Comparison of ENCODE assay signal across 23 mouse cellular contexts in the genomic region with DNA sequence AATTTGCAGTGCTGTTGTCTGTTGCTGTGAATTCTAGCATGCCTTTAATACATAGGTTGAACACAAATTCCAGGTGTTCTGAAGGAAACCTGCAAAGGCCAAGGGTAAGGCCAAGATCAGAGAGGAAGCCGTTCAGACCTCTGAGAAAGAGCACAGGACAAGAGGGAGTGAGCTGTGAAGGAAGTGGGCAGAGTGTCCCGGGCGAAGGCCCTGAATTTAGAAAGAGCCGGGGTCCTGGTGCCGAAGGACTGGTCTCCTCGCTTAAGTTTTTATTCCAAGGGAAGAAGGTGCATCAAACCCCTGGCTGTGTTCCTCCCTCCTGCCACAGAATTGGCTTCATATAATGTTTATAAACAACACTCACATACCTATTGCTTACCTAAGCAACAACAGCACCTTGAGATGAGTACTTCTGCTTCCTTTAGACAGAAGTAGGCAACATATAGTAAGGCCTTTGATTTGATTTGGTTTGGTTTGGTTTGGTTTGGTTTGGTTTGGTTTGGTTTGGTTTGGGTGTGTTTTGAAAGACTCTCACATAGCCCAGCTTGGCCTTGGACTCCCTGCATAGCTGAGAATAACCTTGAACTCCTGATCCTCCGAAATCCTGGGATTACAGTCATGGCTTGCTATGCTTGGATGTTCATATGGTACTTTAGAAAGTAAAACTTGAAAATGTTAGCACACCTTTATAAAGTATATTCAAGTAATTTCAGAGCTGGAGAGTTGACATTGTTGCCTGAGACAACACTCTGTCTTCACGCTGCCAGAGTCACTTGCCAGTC. TPM values are rescaled to one million over a fixed set of nuclear protein-coding genes. Genes with fewer than 3 reads are reported as not detected.
DNase-seq lines count a peak whose midpoint lies in the region; TF ChIP-seq lines count a peak whose summit lies in the region.
"Had no signal": no experiment of that assay in that cellular context is flagged by ENCODE, and none has a peak within 500 bp of the region (broad histone marks: within the 10 kb centered on the region; RNA-seq: fewer than 3 reads in every experiment).

No protein-coding gene starts in this region.

- no peak overlapping the region for H3K4me3 ChIP-seq in gastrocnemius, adult 2 months
- no peak overlapping the region for H3K4me3 ChIP-seq in layer of hippocampus, adult 2 months
- H3K4me3 ChIP-seq in testis, adult 2 months (ENCODE audit: control insufficient read depth, low read depth, low read length), result no peak overlapping the region
- H3K4me3 ChIP-seq: forebrain, embryonic 10.5 days; forebrain, embryonic 13.5 days; heart, adult 2 months; heart, embryonic 10.5 days; heart, embryonic 13.5 days; hindbrain, embryonic 12.5 days; intestine, embryonic 15.5 days had no signal

- no peak for DNase-seq in gastrocnemius, adult 2 months
- no peak for DNase-seq in gastrocnemius, postnatal 36 days
- no peak for DNase-seq in layer of hippocampus, adult 2 months (ENCODE audit: low spot score in 2 of 2)
- no peak for DNase-seq in layer of hippocampus, postnatal 10 days (ENCODE audit: low spot score in 2 of 2)
- no peak for DNase-seq in testis, postnatal 14 days (ENCODE audit: low spot score)
- DNase-seq: adrenal gland, adult 8-10 months; adrenal gland, postnatal 25 days; B cell, adult 2 months; cerebellum, adult 18-20 months; cerebellum, adult 9-10 months; cerebellum, postnatal 14 days; gastrocnemius, postnatal 14 days; heart, adult 2 months had no signal

- no peak for TF ChIP-seq CTCF in gastrocnemius, adult 2 months (IDR thresholded peaks at IDR 0.05)
- TF ChIP-seq CTCF in layer of hippocampus, adult 2 months (conservative IDR thresholded peaks at IDR 0.05), result no peak
- no peak for TF ChIP-seq CTCF in testis, adult 2 months (IDR thresholded peaks at IDR 0.05; ENCODE audit: control insufficient read depth, insufficient read depth, insufficient replicate concordance, low read depth, low read length)

- peak overlapping the region; percentile 12 for H3K27ac ChIP-seq in gastrocnemius, adult 2 months
- H3K27ac ChIP-seq in layer of hippocampus, adult 2 months, result peak overlapping the region; percentile 39; the same call in 1 of the 2 replicates
- peak overlapping the region; percentile 80 for H3K27ac ChIP-seq in testis, adult 2 months (ENCODE audit: control insufficient read depth, insufficient read depth, low read depth, low read length)
- H3K27ac ChIP-seq: forebrain, embryonic 13.5 days; heart, adult 2 months; heart, embryonic 10.5 days; heart, embryonic 13.5 days; hindbrain, embryonic 12.5 days; intestine, embryonic 15.5 days had no signal

- no peak for TF ChIP-seq POLR2A in testis, adult 2 months (IDR thresholded peaks at IDR 0.05; ENCODE audit: control insufficient read depth, low read depth, low read length)

- no peaks in the 10 kb centered on the region for H3K36me3 ChIP-seq in testis, adult 2 months (ENCODE audit: control insufficient read depth, insufficient read depth, low read length)
- H3K36me3 ChIP-seq: forebrain, embryonic 10.5 days; G1E; heart, embryonic 10.5 days; heart, embryonic 13.5 days; hindbrain, embryonic 12.5 days; intestine, embryonic 15.5 days had no signal

- intact Hi-C loops in gastrocnemius, adult 2 months (cut with DNase I), result no loop called here
- intact Hi-C loops in gastrocnemius, postnatal 36 days (cut with DNase I), result loop anchor here (5.0 kb wide), 1 partner anchor 33 kb away; no protein-coding TSS in a partner anchor

- H3K27me3 ChIP-seq in testis, adult 2 months (ENCODE audit: control insufficient read depth, insufficient read depth, low read length), result no peaks in the 10 kb centered on the region
- H3K27me3 ChIP-seq: CH12.LX; forebrain, embryonic 13.5 days; heart, embryonic 13.5 days; hindbrain, embryonic 12.5 days; intestine, embryonic 15.5 days; Patski had no signal

- H3K4me1 ChIP-seq in testis, adult 2 months (ENCODE audit: control insufficient read depth, insufficient read depth, low read length), result peaks cover 10% of the 10 kb centered on the region
- H3K4me1 ChIP-seq: intestine, embryonic 15.5 days had no signal

RNA-seq across cellular contexts. Expression of gene Fam214a, which starts 16.2 kb away (rescaled TPM):
- 10 to 100 TPM; 21.0 to 29.4 TPM for total RNA-seq in gastrocnemius, adult 2 months (2021)
- total RNA-seq in gastrocnemius, postnatal 36 days (2021), result 10 to 100 TPM; 20.3 to 30.3 TPM
- total RNA-seq in layer of hippocampus, adult 2 months (2021), result 10 to 100 TPM; 47.5 to 52.1 TPM
- total RNA-seq in layer of hippocampus, postnatal 10 days (2021), result 10 to 100 TPM; 34.2 to 37.9 TPM
- 12.1 and 13.8 TPM in 2 replicates for polyA plus RNA-seq in testis, adult 2 months (2012; rRNA removed)

Comparison
In these comparisons a context has a peak if more than half of its experiments do, and no peak if none do; other contexts are left out.
1. H3K27ac ChIP-seq: peak in every context shown above with its lines; median percentile 80 in testis, adult 2 months; 39 in layer of hippocampus, adult 2 months; 12 in gastrocnemius, adult 2 months.